Mouse (Mus musculus) ES-E14 (cell line): ENCODE measurements around the gene Coq3. TPM values are rescaled to one million over a fixed set of nuclear protein-coding genes. Genes with fewer than 3 reads are reported as not detected.

Experiments
- DNase-seq: peaks from one replicate; pipeline ENCODE4 v3.0.0-alpha.2; 2013; ENCODE audit warnings: low read depth, low spot score
- H3K27ac ChIP-seq: 2 replicates; pipeline ENCODE4 v1.5.1; 2012; ENCODE audit warnings: low read depth, mild to moderate bottlenecking, low read length, moderate library complexity, mixed read lengths; ENCODE audit not compliant: poor library complexity, insufficient read depth, severe bottlenecking
- H3K36me3 ChIP-seq: 2 replicates; pipeline ENCODE4 v1.6.1; 2012; ENCODE audit warnings: mild to moderate bottlenecking, low read length, moderate library complexity, mixed read lengths; ENCODE audit not compliant: control insufficient read depth, poor library complexity, insufficient read depth, severe bottlenecking
- H3K4me1 ChIP-seq, 2 experiments: fragments of 150-350 bp in 1 of 2; sonication (generic) in 1 of 2; 2 replicates each; pipeline ENCODE4 v1.6.1; 2012; ENCODE audit warnings: low read length in 2 of 2, mild to moderate bottlenecking in 1 of 2, mixed read lengths in 1 of 2; ENCODE audit not compliant: control insufficient read depth in 2 of 2, insufficient read depth in 2 of 2, poor library complexity in 1 of 2
- H3K4me3 ChIP-seq, 2 experiments: fragments of 150-350 bp in 1 of 2; sonication (generic) in 1 of 2; 2 replicates each; pipeline ENCODE4 v1.5.1; 2012; ENCODE audit warnings: low read length in 2 of 2, low read depth in 1 of 2, mild to moderate bottlenecking in 1 of 2, mixed read lengths in 1 of 2; ENCODE audit not compliant: insufficient read depth in 1 of 2, poor library complexity in 1 of 2, severe bottlenecking in 1 of 2
- H3K9ac ChIP-seq: 2 replicates; pipeline ENCODE4 v1.6.1; 2012; ENCODE audit warnings: low read depth, mild to moderate bottlenecking, low read length, mixed read lengths; ENCODE audit not compliant: poor library complexity, insufficient read depth, severe bottlenecking
- H3K9me3 ChIP-seq: fragments of 150-350 bp; sonication (generic); 2 replicates; pipeline ENCODE4 v1.6.1; 2012; ENCODE audit warnings: low read depth, mild to moderate bottlenecking, low read length; ENCODE audit not compliant: control insufficient read depth, insufficient read depth
- HCFC1 ChIP-seq: IDR thresholded peaks from 2 replicates; pipeline ENCODE4 v1.6.1; 2012; ENCODE audit warnings: low read length, inconsistent platforms, borderline replicate concordance; ENCODE audit not compliant: insufficient read depth
- ZC3H11A ChIP-seq: IDR thresholded peaks from 2 replicates; pipeline ENCODE4 v1.6.1; 2012; ENCODE audit warnings: low read depth, mild to moderate bottlenecking, inconsistent platforms, low read length, borderline replicate concordance
- in situ Hi-C, 2 experiments: fragments of 600-800 bp; cut with MboI; formaldehyde crosslinking; loops; one replicate each; pipeline ENCODE4 v1.15.1; 2025; ENCODE audit warnings: low sequenced_read_pairs in 2 of 2, inconsistent platforms in 1 of 2; ENCODE audit not compliant: unreplicated experiment in 2 of 2
- total RNA-seq: library from RNA; depleted of rRNA; stranded (reverse); fragments of 300-350 nt; gene quantifications from 2 replicates; pipeline ENCODE4 v1.2.3, GENCODE M21; 2012; rRNA removed

The Coq3 gene
- total RNA-seq, 1 experiment = 9.1 TPM

- peak; percentile 80 for DNase-seq
- Histone ChIP-seq H3K9ac (no peak overlapping the region), H3K4me1 (peaks cover 0 to 3% of the 10 kb centered on the region in 2 experiments; a peak in 2 of 4 replicates), H3K4me3 (0 out of 4 replicates have a peak overlapping the region, but pooled peaks of 1 of the 2 experiments have one; percentile 2), H3K9me3 (no peaks in the 10 kb centered on the region), H3K36me3 (no peaks in the 10 kb centered on the region), H3K27ac (no peak overlapping the region)
- TF ChIP-seq ZC3H11A = peak; percentile 74; the same call in 1 of the 2 replicates
- no peak for TF ChIP-seq HCFC1
- in situ Hi-C loops = no loop called here
These were observed 78.3 kb downstream of the Coq3 start for GRCm38 (mm10) chr4:21957570-21958321.

Other genes starting within 250 kb of the Coq3 start
- gene Prdm13, start 193.7 kb upstream of the Coq3 start, total RNA-seq = 0.21 and 0.27 TPM in 2 replicates
- 26.7 and 34.2 TPM in 2 replicates for gene Ccnc, start 152.0 kb upstream of the Coq3 start, total RNA-seq
- gene Usp45, start 112.5 kb upstream of the Coq3 start, total RNA-seq = 25.4 and 28.3 TPM in 2 replicates
- gene Tstd3, start 112.5 kb upstream of the Coq3 start, total RNA-seq = 5.0 and 9.3 TPM in 2 replicates
- gene Pnisr, start 32.1 kb upstream of the Coq3 start, total RNA-seq = 76.7 and 107 TPM in 2 replicates
- gene Faxc, start 51.7 kb downstream of the Coq3 start, total RNA-seq = 1.5 and 2.0 TPM in 2 replicates